Mouse (Mus musculus): Measurements from ENCODE around the gene Plg. TPM values are rescaled to one million over a fixed set of nuclear protein-coding genes. Genes with fewer than 3 reads are reported as not detected.
A peak's percentile ranks its signal among the peaks of the same experiment; 100 is the strongest.

Plg gene
- total and polyA plus RNA-seq, 2 experiments from 2014 or later: 0.21 TPM; not detected in 1

- H3K4me2 ChIP-seq (ENCODE audit: low read depth, low read length): no peak overlapping the region
- DNase-seq (ENCODE audit: low spot score) (peak; percentile 65), ATAC-seq (peak; percentile 70; the same call in 1 of the 2 replicates)
- no peak overlapping the region for H3K9ac ChIP-seq (replicated peaks; ENCODE audit: low read length)
- no peaks in the 10 kb centered on the region for H3K36me3 ChIP-seq (ENCODE audit: insufficient read depth, low read length)
- peak; percentile 71 for TF ChIP-seq CTCF (IDR thresholded peaks at IDR 0.05; ENCODE audit: low read depth)
- WGBS: 48% methylated on average over 4 of the region's 4 CpGs
- no peaks in the 10 kb centered on the region for H3K9me3 ChIP-seq (ENCODE audit: low read length)
- H3K4me3 ChIP-seq (ENCODE audit: low read length): no peak overlapping the region
- no peak overlapping the region for H3K27ac ChIP-seq
- H3K4me1 ChIP-seq (ENCODE audit: insufficient read depth, low read length): no peaks in the 10 kb centered on the region
- H3K27me3 ChIP-seq (ENCODE audit: insufficient read depth, low read length): no peaks in the 10 kb centered on the region
Measured at GRCm38 (mm10) chr17:12451234-12451633, 72.8 kb downstream of the Plg start.

GRCm38 (mm10) chr17:12452862-12453531, 74.6 kb downstream of the Plg start:
- H3K9me3 ChIP-seq (ENCODE audit: low read length): no peaks in the 10 kb centered on the region
- no peak overlapping the region for H3K4me2 ChIP-seq (ENCODE audit: low read depth, low read length)
- DNase-seq (ENCODE audit: low spot score) (no peak), ATAC-seq (no peak)
- no peak for TF ChIP-seq CTCF (IDR thresholded peaks at IDR 0.05; ENCODE audit: low read depth)
- H3K4me1 ChIP-seq (ENCODE audit: insufficient read depth, low read length): no peaks in the 10 kb centered on the region
- H3K9ac ChIP-seq (replicated peaks; ENCODE audit: low read length): no peak overlapping the region
- H3K4me3 ChIP-seq (ENCODE audit: low read length): no peak overlapping the region
- H3K27me3 ChIP-seq (ENCODE audit: insufficient read depth, low read length): no peaks in the 10 kb centered on the region
- WGBS: 76% methylated on average over 11 of the region's 11 CpGs
- H3K36me3 ChIP-seq (ENCODE audit: insufficient read depth, low read length): no peaks in the 10 kb centered on the region
- H3K27ac ChIP-seq: no peak overlapping the region

- H3K9me3 ChIP-seq (ENCODE audit: low read length): no peaks in the 10 kb centered on the region
- H3K27ac ChIP-seq: no peak overlapping the region
- H3K4me3 ChIP-seq (ENCODE audit: low read length): no peak overlapping the region
- no peaks in the 10 kb centered on the region for H3K27me3 ChIP-seq (ENCODE audit: insufficient read depth, low read length)
- H3K36me3 ChIP-seq (ENCODE audit: insufficient read depth, low read length): no peaks in the 10 kb centered on the region
- H3K4me2 ChIP-seq (ENCODE audit: low read depth, low read length): no peak overlapping the region
- ATAC-seq: no peak
- TF ChIP-seq CTCF (IDR thresholded peaks at IDR 0.05; ENCODE audit: low read depth): no peak
- H3K4me1 ChIP-seq (ENCODE audit: insufficient read depth, low read length): no peaks in the 10 kb centered on the region
- no peak overlapping the region for H3K9ac ChIP-seq (replicated peaks; ENCODE audit: low read length)
- WGBS: 86% methylated on average over 6 of the region's 6 CpGs
- DNase-seq (ENCODE audit: low spot score): no peak
Measured at GRCm38 (mm10) chr17:12453691-12454090, 75.3 kb downstream of the Plg start.

GRCm38 (mm10) chr17:12455143-12455790, 76.9 kb downstream of the Plg start:
- no peak overlapping the region for H3K4me3 ChIP-seq (ENCODE audit: low read length)
- no peaks in the 10 kb centered on the region for H3K27me3 ChIP-seq (ENCODE audit: insufficient read depth, low read length)
- peak; percentile 56 for TF ChIP-seq CTCF (IDR thresholded peaks at IDR 0.05; ENCODE audit: low read depth)
- H3K36me3 ChIP-seq (ENCODE audit: insufficient read depth, low read length): no peaks in the 10 kb centered on the region
- no peak overlapping the region for H3K4me2 ChIP-seq (ENCODE audit: low read depth, low read length)
- no peak for DNase-seq (ENCODE audit: low spot score)
- H3K9me3 ChIP-seq (ENCODE audit: low read length): no peaks in the 10 kb centered on the region
- ATAC-seq: no peak
- H3K9ac ChIP-seq (replicated peaks; ENCODE audit: low read length): no peak overlapping the region
- H3K27ac ChIP-seq: no peak overlapping the region
- 78% methylated on average over 5 of the region's 5 CpGs for WGBS
- no peaks in the 10 kb centered on the region for H3K4me1 ChIP-seq (ENCODE audit: insufficient read depth, low read length)

- peak; percentile 42 for TF ChIP-seq CTCF (IDR thresholded peaks at IDR 0.05; ENCODE audit: low read depth)
- H3K9me3 ChIP-seq (ENCODE audit: low read length): no peaks in the 10 kb centered on the region
Measured at GRCm38 (mm10) chr17:12461168-12461567, 82.8 kb downstream of the Plg start.

GRCm38 (mm10) chr17:12466501-12467000, 88.1 kb downstream of the Plg start:
- no peak for TF ChIP-seq CTCF (IDR thresholded peaks at IDR 0.05; ENCODE audit: low read depth)
- H3K4me3 ChIP-seq (ENCODE audit: low read length): no peak overlapping the region
- H3K27ac ChIP-seq: no peak overlapping the region
- DNase-seq (ENCODE audit: low spot score) (no peak), ATAC-seq (no peak)
- H3K27me3 ChIP-seq (ENCODE audit: insufficient read depth, low read length): no peaks in the 10 kb centered on the region
- WGBS: 79% methylated on average over 4 of the region's 4 CpGs
- no peak overlapping the region for H3K9ac ChIP-seq (replicated peaks; ENCODE audit: low read length)
- H3K4me2 ChIP-seq (ENCODE audit: low read depth, low read length): no peak overlapping the region
- no peaks in the 10 kb centered on the region for H3K9me3 ChIP-seq (ENCODE audit: low read length)
- H3K36me3 ChIP-seq (ENCODE audit: insufficient read depth, low read length): no peaks in the 10 kb centered on the region
- no peaks in the 10 kb centered on the region for H3K4me1 ChIP-seq (ENCODE audit: insufficient read depth, low read length)

More at GRCm38 (mm10) chr17:12461168-12461567, 82.8 kb downstream of the Plg start:
- DNase-seq (ENCODE audit: low spot score) (no peak), ATAC-seq (no peak)
- Histone ChIP-seq H3K4me3 (ENCODE audit: low read length) (no peak overlapping the region), H3K27ac (no peak overlapping the region), H3K27me3 (ENCODE audit: insufficient read depth, low read length) (no peaks in the 10 kb centered on the region), H3K9ac (replicated peaks; ENCODE audit: low read length) (no peak overlapping the region), H3K4me2 (ENCODE audit: low read depth, low read length) (no peak overlapping the region), H3K36me3 (ENCODE audit: insufficient read depth, low read length) (no peaks in the 10 kb centered on the region), H3K4me1 (ENCODE audit: insufficient read depth, low read length) (no peaks in the 10 kb centered on the region)

- Histone ChIP-seq H3K4me2 (ENCODE audit: low read depth, low read length) (no peak overlapping the region), H3K27ac (no peak overlapping the region), H3K9me3 (ENCODE audit: low read length) (no peaks in the 10 kb centered on the region), H3K4me3 (ENCODE audit: low read length) (no peak overlapping the region), H3K9ac (replicated peaks; ENCODE audit: low read length) (no peak overlapping the region), H3K27me3 (ENCODE audit: insufficient read depth, low read length) (no peaks in the 10 kb centered on the region), H3K36me3 (ENCODE audit: insufficient read depth, low read length) (no peaks in the 10 kb centered on the region), H3K4me1 (ENCODE audit: insufficient read depth, low read length) (no peaks in the 10 kb centered on the region)
- 86% methylated on average over 3 of the region's 3 CpGs for WGBS
- TF ChIP-seq CTCF (IDR thresholded peaks at IDR 0.05; ENCODE audit: low read depth): no peak
- no peak for ATAC-seq
- no peak for DNase-seq (ENCODE audit: low spot score)
Measured at GRCm38 (mm10) chr17:12467642-12468041, 89.2 kb downstream of the Plg start.
